18 mouse cellular contexts compared by ENCODE assay signal in genomic region chr3:58622665-58623394, GRCm38 (mm10). TPM values are rescaled to one million over a fixed set of nuclear protein-coding genes. Genes with fewer than 3 reads are reported as not detected.
"Had no signal": no experiment of that assay in that cellular context is flagged by ENCODE, and none has a peak within 500 bp of the region (broad histone marks: within the 10 kb centered on the region; RNA-seq: fewer than 3 reads in every experiment).

No protein-coding gene starts in this region.

- DNase-seq: kidney, adult 18-20 months; kidney, postnatal 10 days; liver; liver, embryonic 13.5 days; liver, postnatal 0 days; midbrain, embryonic 14.5 days; right cerebral cortex, adult 18-20 months; right cerebral cortex, postnatal 25 days; thymus, postnatal 14 days had no signal

- H3K4me3 ChIP-seq: intestine, embryonic 15.5 days; left cerebral cortex, adult 2 months; limb, embryonic 12.5 days; liver, embryonic 13.5 days; neural tube, embryonic 13.5 days had no signal

- H3K27me3 ChIP-seq: intestine, embryonic 15.5 days; limb, embryonic 12.5 days; liver, embryonic 13.5 days; neural tube, embryonic 13.5 days had no signal

- H3K4me1 ChIP-seq: intestine, embryonic 15.5 days; limb, embryonic 12.5 days; liver, embryonic 13.5 days; neural tube, embryonic 13.5 days had no signal

- ATAC-seq: intestine, embryonic 15.5 days; liver, postnatal 0 days had no signal

- H3K36me3 ChIP-seq: intestine, embryonic 15.5 days; limb, embryonic 12.5 days; liver, embryonic 13.5 days; neural tube, embryonic 13.5 days had no signal

- H3K27ac ChIP-seq: intestine, embryonic 15.5 days; left cerebral cortex, adult 2 months; limb, embryonic 12.5 days; liver, embryonic 13.5 days; neural tube, embryonic 13.5 days had no signal

- H3K9me3 ChIP-seq: intestine, embryonic 15.5 days; limb, embryonic 12.5 days; liver, embryonic 13.5 days; neural tube, embryonic 13.5 days had no signal

RNA-seq across cellular contexts. Expression of gene Erich6, which starts 14.2 kb away (rescaled TPM):
- total RNA-seq: monocyte, adult 5-6 weeks had no signal
- polyA plus RNA-seq: intestine, embryonic 15.5 days; kidney, embryonic 14.5 days; large intestine, adult 2 months; liver, embryonic 13.5 days; liver, postnatal 0 days; lung, embryonic 16.5 days; small intestine, adult 2 months had no signal
